Mouse (Mus musculus): ENCODE results near the gene Poc1a. TPM values are rescaled to one million over a fixed set of nuclear protein-coding genes. Genes with fewer than 3 reads are reported as not detected.

Gene Poc1a
- total and polyA plus RNA-seq, 2 experiments from 2014 or later: 7.6 to 14.3 TPM

DNA sequence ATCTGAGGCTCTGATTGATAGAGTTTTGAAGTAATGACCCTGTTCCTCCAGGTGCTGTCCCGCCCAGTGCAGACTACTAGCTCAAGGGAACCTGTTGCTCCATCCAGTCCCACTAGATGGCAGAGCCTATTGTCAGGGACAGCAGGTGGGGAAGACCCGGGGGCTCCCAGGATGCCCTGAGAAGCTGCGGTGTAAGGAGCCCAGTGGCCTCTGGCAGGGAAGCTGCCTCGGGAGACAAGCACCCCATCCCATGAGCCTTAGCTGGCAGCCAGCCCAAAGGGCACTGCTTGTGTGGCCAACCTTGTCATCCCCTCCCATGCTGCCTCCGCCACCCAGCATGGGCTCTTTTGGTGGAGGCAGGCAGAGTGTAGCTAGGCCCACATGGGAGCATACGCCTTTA is 70.3 kb downstream of the Poc1a start:
- Histone ChIP-seq H3K4me1 (ENCODE audit: insufficient read depth) (no peaks in the 10 kb centered on the region), H3K4me3 (ENCODE audit: low read depth, low read length) (no peak overlapping the region)

GRCm38 (mm10) chr9:106353779-106354178 is 72.9 kb downstream of the Poc1a start:
- H3K4me1 ChIP-seq (ENCODE audit: insufficient read depth): no peaks in the 10 kb centered on the region
- no peak for TF ChIP-seq CTCF (IDR thresholded peaks at IDR 0.05; ENCODE audit: low read depth)
- ATAC-seq: no peak
- H3K4me2 ChIP-seq (ENCODE audit: low read depth): no peak overlapping the region
- no peak overlapping the region for H3K27ac ChIP-seq (ENCODE audit: low read depth, low read length)
- 63% methylated on average over 6 of the region's 6 CpGs for WGBS
- H3K4me3 ChIP-seq (ENCODE audit: low read depth, low read length): no peak overlapping the region
- DNase-seq: no peak
- no peaks in the 10 kb centered on the region for H3K36me3 ChIP-seq (ENCODE audit: insufficient read depth)
- H3K9me3 ChIP-seq (ENCODE audit: low read length): no peaks in the 10 kb centered on the region
- no peaks in the 10 kb centered on the region for H3K27me3 ChIP-seq (ENCODE audit: insufficient read depth, low read length)
- H3K9ac ChIP-seq: no peak overlapping the region

More for the DNA sequence above, 70.3 kb downstream of the Poc1a start:
- Histone ChIP-seq H3K27ac (ENCODE audit: low read depth, low read length) (no peak overlapping the region), H3K36me3 (ENCODE audit: insufficient read depth) (no peaks in the 10 kb centered on the region), H3K27me3 (ENCODE audit: insufficient read depth, low read length) (no peaks in the 10 kb centered on the region), H3K9me3 (ENCODE audit: low read length) (no peaks in the 10 kb centered on the region), H3K9ac (no peak overlapping the region), H3K4me2 (ENCODE audit: low read depth) (no peak overlapping the region)
- WGBS: 65% methylated on average over 6 of the region's 6 CpGs
- TF ChIP-seq CTCF (IDR thresholded peaks at IDR 0.05; ENCODE audit: low read depth): peak; percentile 14
- DNase-seq (no peak), ATAC-seq (no peak)

DNA sequence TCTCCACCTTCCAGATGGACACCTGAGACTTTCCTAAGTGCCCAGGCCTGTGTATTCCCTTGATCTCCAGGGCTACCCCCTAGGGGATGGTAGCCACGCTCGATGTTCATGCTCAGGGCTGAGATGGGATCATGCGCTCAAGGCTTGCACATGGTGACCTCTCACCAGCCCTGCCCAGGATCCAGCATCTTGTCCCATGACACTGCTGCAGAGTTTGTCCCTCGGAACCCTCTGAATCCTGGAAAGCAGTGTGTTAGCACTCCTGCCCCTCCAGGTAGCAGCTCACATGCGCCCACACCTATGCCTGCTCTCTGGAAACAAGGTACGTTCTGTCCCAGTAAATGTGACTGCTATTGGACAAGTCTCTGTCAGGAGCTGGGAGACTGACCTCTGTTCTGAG is 73.9 kb downstream of the Poc1a start:
- TF ChIP-seq CTCF (IDR thresholded peaks at IDR 0.05; ENCODE audit: low read depth): no peak
- no peak overlapping the region for H3K4me2 ChIP-seq (ENCODE audit: low read depth)
- H3K4me3 ChIP-seq (ENCODE audit: low read depth, low read length): no peak overlapping the region
- no peak overlapping the region for H3K9ac ChIP-seq
- H3K4me1 ChIP-seq (ENCODE audit: insufficient read depth): no peaks in the 10 kb centered on the region
- no peaks in the 10 kb centered on the region for H3K27me3 ChIP-seq (ENCODE audit: insufficient read depth, low read length)
- no peak overlapping the region for H3K27ac ChIP-seq (ENCODE audit: low read depth, low read length)
- no peak for DNase-seq
- H3K9me3 ChIP-seq (ENCODE audit: low read length): no peaks in the 10 kb centered on the region
- WGBS: 94% methylated on average over 6 of the region's 6 CpGs
- ATAC-seq: no peak
- no peaks in the 10 kb centered on the region for H3K36me3 ChIP-seq (ENCODE audit: insufficient read depth)

DNA sequence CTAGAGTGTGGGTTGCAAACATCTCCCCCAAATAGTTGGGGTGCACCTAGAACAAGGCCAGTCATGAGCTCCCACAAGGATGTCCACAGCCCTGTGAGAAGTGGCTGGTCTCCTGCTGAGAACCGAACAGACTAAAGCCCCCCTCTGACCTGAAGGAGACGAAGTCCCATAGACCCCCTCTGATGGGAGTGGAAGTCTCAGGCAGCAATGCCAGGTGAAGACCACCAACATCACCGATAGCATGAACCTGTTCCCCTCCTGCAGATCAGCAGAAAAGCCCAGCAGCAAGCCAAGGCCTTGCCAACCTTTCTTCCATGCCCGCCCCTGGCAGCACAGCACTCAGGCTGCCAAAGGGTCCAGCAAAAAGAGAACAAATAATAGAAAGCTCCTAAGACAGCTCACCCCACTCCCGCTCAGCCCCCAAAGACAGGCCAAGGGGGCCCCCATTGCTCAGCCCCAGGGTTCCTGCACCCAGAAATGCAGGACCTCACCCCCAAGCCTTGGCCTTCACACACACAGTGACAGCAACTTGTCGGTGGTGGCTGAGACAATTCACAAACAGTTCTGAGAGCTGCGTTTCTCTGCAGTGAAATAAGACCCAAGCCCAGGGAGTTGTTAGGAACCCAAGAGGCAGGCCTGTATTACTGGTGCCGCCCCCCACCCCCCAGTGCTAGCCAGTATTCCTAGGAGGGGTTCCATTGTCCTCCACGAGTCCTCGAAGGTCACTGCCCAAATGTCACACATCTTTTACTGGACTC is 74.5 kb downstream of the Poc1a start:
- H3K27me3 ChIP-seq (ENCODE audit: insufficient read depth, low read length): no peaks in the 10 kb centered on the region
- H3K4me2 ChIP-seq (ENCODE audit: low read depth): no peak overlapping the region
- no peaks in the 10 kb centered on the region for H3K4me1 ChIP-seq (ENCODE audit: insufficient read depth)
- DNase-seq: no peak
- H3K9me3 ChIP-seq (ENCODE audit: low read length): no peaks in the 10 kb centered on the region
- no peak for TF ChIP-seq CTCF (IDR thresholded peaks at IDR 0.05; ENCODE audit: low read depth)
- no peak overlapping the region for H3K27ac ChIP-seq (ENCODE audit: low read depth, low read length)
- ATAC-seq: no peak
- WGBS: 70% methylated on average over 10 of the region's 10 CpGs
- H3K36me3 ChIP-seq (ENCODE audit: insufficient read depth): no peaks in the 10 kb centered on the region
- H3K9ac ChIP-seq: no peak overlapping the region
- H3K4me3 ChIP-seq (ENCODE audit: low read depth, low read length): no peak overlapping the region

GRCm38 (mm10) chr9:106355975-106356286 is 75.1 kb downstream of the Poc1a start:
- Histone ChIP-seq H3K9ac (no peak overlapping the region), H3K4me3 (ENCODE audit: low read depth, low read length) (no peak overlapping the region), H3K27ac (ENCODE audit: low read depth, low read length) (no peak overlapping the region), H3K27me3 (ENCODE audit: insufficient read depth, low read length) (no peaks in the 10 kb centered on the region), H3K4me2 (ENCODE audit: low read depth) (no peak overlapping the region), H3K9me3 (ENCODE audit: low read length) (no peaks in the 10 kb centered on the region), H3K4me1 (ENCODE audit: insufficient read depth) (no peaks in the 10 kb centered on the region), H3K36me3 (ENCODE audit: insufficient read depth) (no peaks in the 10 kb centered on the region)
- no peak for TF ChIP-seq CTCF (IDR thresholded peaks at IDR 0.05; ENCODE audit: low read depth)
- DNase-seq (no peak), ATAC-seq (no peak)

DNA sequence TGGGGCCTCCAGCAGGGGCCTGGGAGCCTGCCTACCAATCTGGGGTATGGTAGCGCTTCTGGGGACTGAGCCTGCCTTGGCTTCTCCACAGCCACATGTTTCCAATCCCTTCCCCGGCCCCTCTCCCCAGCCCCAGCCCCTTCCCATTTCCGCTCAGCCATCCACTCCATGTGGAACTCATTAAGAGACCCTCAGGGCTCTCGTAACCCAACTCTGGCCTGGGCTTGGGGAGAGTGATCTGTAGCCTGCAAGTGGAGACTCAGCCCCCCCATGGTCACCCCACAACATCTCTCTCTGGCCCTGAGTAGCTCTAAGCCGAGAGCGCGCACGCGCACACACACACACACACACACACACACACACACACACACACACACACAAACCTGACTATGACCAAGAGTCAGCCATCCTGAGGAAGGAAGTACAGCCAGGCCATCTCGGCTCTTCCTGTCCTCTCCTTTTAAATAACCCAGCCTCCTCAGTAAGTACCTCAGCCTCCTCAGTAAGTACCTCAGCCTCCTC is 75.5 kb downstream of the Poc1a start:
- H3K27ac ChIP-seq (ENCODE audit: low read depth, low read length): no peak overlapping the region
- WGBS: 76% methylated on average over 10 of the region's 10 CpGs
- H3K27me3 ChIP-seq (ENCODE audit: insufficient read depth, low read length): no peaks in the 10 kb centered on the region
- no peak overlapping the region for H3K9ac ChIP-seq
- no peak for ATAC-seq
- H3K4me3 ChIP-seq (ENCODE audit: low read depth, low read length): no peak overlapping the region
- no peaks in the 10 kb centered on the region for H3K36me3 ChIP-seq (ENCODE audit: insufficient read depth)
- H3K4me1 ChIP-seq (ENCODE audit: insufficient read depth): no peaks in the 10 kb centered on the region
- H3K9me3 ChIP-seq (ENCODE audit: low read length): no peaks in the 10 kb centered on the region
- TF ChIP-seq CTCF (IDR thresholded peaks at IDR 0.05; ENCODE audit: low read depth): no peak
- no peak overlapping the region for H3K4me2 ChIP-seq (ENCODE audit: low read depth)
- DNase-seq: no peak

GRCm38 (mm10) chr9:106357167-106357566 is 76.3 kb downstream of the Poc1a start:
- H3K9me3 ChIP-seq (ENCODE audit: low read length): no peaks in the 10 kb centered on the region
- H3K27me3 ChIP-seq (ENCODE audit: insufficient read depth, low read length): no peaks in the 10 kb centered on the region
- H3K36me3 ChIP-seq (ENCODE audit: insufficient read depth): no peaks in the 10 kb centered on the region
- ATAC-seq (no peak), DNase-seq (no peak)
- 83% methylated on average over 3 of the region's 3 CpGs for WGBS
- no peak overlapping the region for H3K4me3 ChIP-seq (ENCODE audit: low read depth, low read length)
- H3K9ac ChIP-seq: no peak overlapping the region
- H3K4me1 ChIP-seq (ENCODE audit: insufficient read depth): no peaks in the 10 kb centered on the region
- no peak overlapping the region for H3K27ac ChIP-seq (ENCODE audit: low read depth, low read length)
- TF ChIP-seq CTCF (IDR thresholded peaks at IDR 0.05; ENCODE audit: low read depth): no peak
- H3K4me2 ChIP-seq (ENCODE audit: low read depth): no peak overlapping the region
